Mouse (Mus musculus) left cerebral cortex, postnatal 14 days (tissue): Measurements from ENCODE around the gene Wbp2. TPM values are rescaled to one million over a fixed set of nuclear protein-coding genes. Genes with fewer than 3 reads are reported as not detected.
"Not testable (repeated sequence)": the region's sequence is repeated elsewhere in the genome, so short reads cannot be mapped to it uniquely, and the experiment has no call there.

ENCODE experiments used
- DNase-seq, 2 experiments: peaks; one replicate each; pipeline ENCODE4 v3.0.0; 2021 to 2022; ENCODE audit warnings: low spot score in 2 of 2, mixed read lengths in 1 of 2
- intact Hi-C: fragments of 180-260 bp; cut with DNase I; formaldehyde crosslinking; loops from one replicate; pipeline ENCODE4 v1.15.1; 2025
- long read RNA-seq, 2 experiments: library from polyadenylated mRNA; stranded (forward); transcript quantifications; one replicate each; pipeline ENCODE4 v2.0.0; 2021
- total RNA-seq, 2 experiments: library from RNA; stranded (reverse); gene quantifications; 2 replicates each; pipeline ENCODE4 v1.2.3; 2021

The Wbp2 gene
- total RNA-seq = 100 to 1,000 TPM; 278 to 292 TPM
- long read RNA-seq, experiment 1, transcript Wbp2-202 (7 exons, 1,012 nt) = minor isoform, 38 of 319 reads
- long read RNA-seq, experiment 1, transcript Wbp2-201 (8 exons, 1,826 nt) = major isoform, 219 of 319 reads
- long read RNA-seq, experiment 1, partial matches to known transcripts = 15 of 319 reads
- long read RNA-seq, experiment 1, other reads (novel, unspliced or antisense) = 43 of 319 reads
- long read RNA-seq, experiment 2, transcript Wbp2-201 (8 exons, 1,826 nt) = major isoform, 194 of 277 reads
- long read RNA-seq, experiment 2, transcript Wbp2-202 (7 exons, 1,012 nt) = minor isoform, 50 of 277 reads
- long read RNA-seq, experiment 2, partial matches to known transcripts = 8 of 277 reads
- long read RNA-seq, experiment 2, other reads (novel, unspliced or antisense) = 23 of 277 reads

DNA sequence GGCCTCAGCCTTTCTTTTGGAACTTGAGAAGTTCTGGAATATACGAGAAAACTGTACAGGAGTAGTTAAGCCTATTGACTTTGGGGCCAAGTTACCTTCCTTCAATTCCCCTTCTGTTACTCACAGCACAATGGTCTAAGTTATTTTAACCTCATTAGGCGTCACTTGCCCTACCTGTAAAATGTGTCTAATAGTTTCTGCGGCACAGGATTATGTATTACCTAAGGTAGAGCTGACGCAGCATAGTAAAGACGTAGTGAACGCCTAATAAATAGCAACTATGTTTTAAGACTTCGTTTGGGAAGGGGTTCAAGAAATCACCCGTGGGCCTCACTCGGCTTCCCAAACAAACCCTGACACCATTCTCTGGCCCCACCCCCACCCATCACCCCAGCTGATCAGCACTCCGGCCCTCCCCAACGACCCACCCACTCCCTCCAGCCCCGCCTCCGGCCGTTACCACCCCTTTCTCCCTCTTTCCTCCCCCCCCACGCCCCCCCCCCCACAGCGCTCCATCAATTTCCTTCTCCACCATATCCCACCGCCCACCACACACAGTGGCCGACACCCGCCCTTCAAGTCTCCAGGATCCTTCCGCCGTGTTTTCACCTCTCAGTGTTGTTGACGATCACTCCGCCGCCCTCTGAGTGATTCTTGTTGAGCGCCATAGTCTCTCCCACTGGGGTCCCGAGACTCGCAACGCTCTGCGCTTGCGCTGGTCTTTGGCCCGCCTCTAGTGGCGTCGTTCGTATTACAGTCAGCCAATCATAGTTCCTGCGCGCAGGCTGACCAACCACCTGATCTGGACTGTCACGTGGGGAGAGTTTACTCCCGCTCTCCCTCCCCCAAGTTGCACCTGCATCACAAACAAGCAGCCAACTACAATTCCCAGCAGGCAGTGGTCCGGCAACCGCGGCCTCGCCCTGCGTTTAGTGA lies at the start of gene Wbp2:
TSS of gene Wbp2 (minus strand) at position 738 of the 936 bp plus-strand sequence.
- intact Hi-C loops = loop anchor here (1.0 to 5.0 kb wide), 2 partner anchors 44 to 54 kb away; partner anchors contain the start of gene Unk
- peak; percentile 98 to 100 for DNase-seq

GRCm38 (mm10) chr11:116134171-116134570 lies 47.4 kb upstream of the Wbp2 start:
- intact Hi-C loops = loop anchor here (5.0 kb wide), 1 partner anchor 112 kb away; no protein-coding TSS in a partner anchor

GRCm38 (mm10) chr11:116133497-116133896 lies 46.7 kb upstream of the Wbp2 start:
- no peak for DNase-seq
- intact Hi-C loops = loop anchor here (5.0 kb wide), 1 partner anchor 111 kb away; no protein-coding TSS in a partner anchor

More at GRCm38 (mm10) chr11:116134171-116134570, 47.4 kb upstream of the Wbp2 start:
- no peak for DNase-seq

DNA sequence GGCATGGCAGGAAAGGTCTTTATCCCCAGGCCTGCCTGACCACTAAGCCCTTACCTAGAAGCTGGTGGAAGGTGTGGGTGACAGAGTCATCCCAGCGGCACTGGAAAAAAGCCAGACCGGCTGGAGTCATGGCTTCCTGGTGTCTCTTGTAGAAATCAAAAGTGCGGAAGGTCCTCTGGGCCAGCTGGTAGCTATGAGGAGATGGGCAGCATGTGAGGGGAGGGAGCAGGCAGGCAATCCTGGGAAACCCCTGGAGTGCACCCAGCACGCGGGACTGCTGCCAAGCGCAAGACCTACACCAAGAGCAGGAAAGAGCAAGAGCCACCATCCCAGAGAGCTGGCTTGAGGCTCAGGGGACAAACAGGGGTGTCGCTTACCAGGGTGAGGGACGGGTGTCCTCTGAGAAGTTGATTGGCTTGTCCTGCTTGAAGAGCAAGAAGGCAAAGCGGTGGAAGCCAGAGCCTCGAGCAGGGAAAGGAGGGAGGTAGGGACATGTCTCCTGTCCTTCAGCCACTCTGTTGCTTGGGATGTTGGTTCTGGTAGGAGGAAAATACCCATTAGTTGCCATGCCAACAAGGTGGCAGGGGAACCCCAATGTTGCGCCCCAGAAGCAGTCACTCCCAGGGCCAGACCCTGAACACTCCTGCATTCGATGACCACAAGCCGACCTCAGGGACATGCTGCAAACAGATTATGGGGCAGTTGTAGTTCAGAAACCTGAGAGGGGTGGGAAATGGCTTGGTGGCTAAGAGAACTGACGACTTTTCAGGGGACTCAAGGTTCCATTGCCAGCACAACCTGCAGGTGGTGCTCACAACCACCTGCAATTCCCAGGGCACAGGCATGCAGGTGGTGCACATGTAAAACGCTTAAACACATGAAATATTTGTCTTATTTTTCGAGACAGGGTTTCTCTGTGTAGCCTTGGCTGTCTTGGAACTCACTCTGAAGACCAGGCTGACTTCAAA lies 45.9 kb upstream of the Wbp2 start:
- DNase-seq = no peak
- intact Hi-C loops = loop anchor here (5.0 kb wide), 1 partner anchor 110 kb away; no protein-coding TSS in a partner anchor

DNA sequence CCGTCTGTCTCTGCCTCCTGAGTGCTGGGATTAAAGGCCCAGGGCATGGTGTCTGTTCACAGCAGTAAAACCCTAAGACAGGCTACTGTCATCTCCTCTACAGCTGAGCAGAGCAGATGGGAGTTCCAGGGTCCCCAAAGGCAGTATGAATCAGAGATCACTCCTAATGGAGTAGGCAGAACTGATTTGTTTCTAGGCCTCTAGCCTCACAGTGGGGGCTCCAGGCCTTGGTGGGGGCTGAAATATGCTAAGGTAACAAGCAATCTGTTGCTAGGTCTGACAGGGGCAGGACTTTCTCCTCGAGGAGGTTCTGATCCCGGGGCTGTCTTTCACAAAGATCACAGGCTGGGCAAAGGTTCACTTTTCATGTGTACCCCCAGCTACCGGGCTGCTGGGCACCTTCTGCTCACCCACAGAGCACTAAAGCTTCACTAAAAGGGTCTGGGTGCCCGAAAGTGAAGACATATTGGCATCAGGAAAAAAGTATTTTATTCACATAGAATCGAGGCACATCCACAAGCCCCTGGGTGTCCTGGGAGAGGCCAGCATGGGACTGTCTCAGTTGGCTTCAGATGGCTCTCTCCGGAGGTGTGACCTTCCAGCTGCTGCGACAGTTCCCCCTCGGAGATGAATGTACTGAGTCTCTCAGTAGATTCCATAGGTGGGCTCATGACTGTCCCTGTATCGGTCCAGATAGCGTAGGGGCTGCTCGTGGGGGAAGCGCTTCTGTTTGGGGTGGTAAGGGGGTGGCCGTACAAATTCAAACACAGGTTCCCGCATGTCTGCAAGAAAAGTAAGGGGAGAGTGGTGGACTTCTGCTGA lies 44.8 kb upstream of the Wbp2 start:
- intact Hi-C loops = loop anchor here (5.0 kb wide), 1 partner anchor 109 kb away; no protein-coding TSS in a partner anchor
- DNase-seq = no peak

GRCm38 (mm10) chr11:116130488-116131205 lies 43.9 kb upstream of the Wbp2 start, which contains the start of gene Trim65:
TSS of gene Trim65 (minus strand) at chr11:116131128.
- DNase-seq = peak; percentile 89 to 91
- intact Hi-C loops = loop anchor here (1.0 to 5.0 kb wide), 2 partner anchors 43 to 108 kb away; no protein-coding TSS in a partner anchor

DNA sequence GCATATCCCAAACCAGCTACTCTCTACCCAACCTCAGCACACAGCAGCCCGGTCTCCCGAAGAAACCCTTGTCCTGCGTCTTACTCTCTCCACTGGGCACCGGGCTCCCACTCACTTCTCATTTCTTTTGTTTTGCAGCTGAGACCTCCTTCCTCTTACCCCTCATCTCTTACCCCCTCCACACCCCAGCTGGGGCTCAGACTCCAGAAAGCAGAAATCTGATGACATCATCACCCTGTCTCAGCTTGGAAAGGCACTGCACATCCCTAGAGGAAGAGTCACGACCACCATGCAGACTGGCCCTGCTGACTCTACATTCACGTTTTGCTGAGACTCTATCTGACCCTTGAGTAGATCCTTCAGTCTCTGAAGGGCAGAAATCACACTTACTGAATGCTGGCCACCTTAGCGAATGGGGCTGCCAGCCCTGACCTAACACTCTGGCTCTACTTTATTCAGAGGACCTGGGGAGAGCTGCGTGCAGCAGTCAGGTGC lies 43.2 kb upstream of the Wbp2 start:
- intact Hi-C loops = loop anchor here (1.0 to 5.0 kb wide), 2 partner anchors 43 to 108 kb away; no protein-coding TSS in a partner anchor
- no peak for DNase-seq

GRCm38 (mm10) chr11:116129091-116129790 lies 42.4 kb upstream of the Wbp2 start:
- intact Hi-C loops = no loop called here
- no peak for DNase-seq

- no peak for DNase-seq
- intact Hi-C loops = no loop called here
Observed at GRCm38 (mm10) chr11:116127986-116128385, 41.2 kb upstream of the Wbp2 start.

- intact Hi-C loops = no loop called here
- no peak for DNase-seq
Observed at GRCm38 (mm10) chr11:116127156-116127980, 40.6 kb upstream of the Wbp2 start, which contains the start of gene Trim47. TSS of gene Trim47 (minus strand) at chr11:116127210.

GRCm38 (mm10) chr11:116126261-116126660 lies 39.5 kb upstream of the Wbp2 start:
- intact Hi-C loops = no loop called here
- DNase-seq = no peak

GRCm38 (mm10) chr11:116121731-116122245 lies 35.0 kb upstream of the Wbp2 start:
- intact Hi-C loops, DNase-seq: not testable (repeated sequence)

DNA sequence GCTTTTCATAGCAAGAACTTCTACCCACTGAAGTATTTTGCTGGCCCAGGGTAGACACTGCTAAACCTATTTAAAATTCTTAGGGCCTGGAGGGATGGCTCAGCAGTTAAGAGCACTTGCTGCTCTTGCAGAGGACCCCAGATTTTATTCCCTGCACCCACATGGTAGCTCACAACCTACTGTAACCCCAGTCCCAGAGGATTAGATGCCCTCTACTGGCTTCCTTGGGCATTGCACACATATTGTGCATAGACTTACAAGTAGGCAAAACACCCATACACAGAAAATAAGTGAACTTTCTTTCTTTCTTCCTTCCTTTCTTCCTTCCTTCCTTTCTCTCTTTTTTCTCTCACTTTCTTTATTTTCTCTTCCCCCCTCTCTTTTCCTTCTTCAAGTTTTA lies 31.0 kb upstream of the Wbp2 start:
- DNase-seq = no peak
- intact Hi-C loops = no loop called here

- no peak for DNase-seq
- intact Hi-C loops = no loop called here
Observed at GRCm38 (mm10) chr11:116117241-116117640, 30.4 kb upstream of the Wbp2 start.

GRCm38 (mm10) chr11:116111611-116112203 lies 24.9 kb upstream of the Wbp2 start:
- intact Hi-C loops = no loop called here
- DNase-seq = no peak
